Mouse (Mus musculus) midbrain, embryonic 11.5 days (tissue): ENCODE measurements around the gene Snrpd3. TPM values are rescaled to one million over a fixed set of nuclear protein-coding genes. Genes with fewer than 3 reads are reported as not detected.
"Not testable (repeated sequence)": the region's sequence is repeated elsewhere in the genome, so short reads cannot be mapped to it uniquely, and the experiment has no call there.

Experiments used
- ATAC-seq: fragments of 200-750 bp; cut with Nextera tagmentation; 2 replicates; pipeline ENCODE4 v1.8.0; 2017; ENCODE audit warnings: moderate TSS enrichment, moderate library complexity; ENCODE audit not compliant: low FRiP score
- DNase-seq: peaks from one replicate; pipeline ENCODE4 v3.0.0; 2015; ENCODE audit warnings: low spot score; ENCODE audit errors: missing footprints
- H3K27ac ChIP-seq: fragments of 300-500 bp; sonication (generic); 2 replicates; pipeline ENCODE4 v1.5.1; 2014; ENCODE audit warnings: low read depth, low read length
- H3K27me3 ChIP-seq: fragments of 300-500 bp; sonication (generic); 2 replicates; pipeline ENCODE4 v1.6.1; 2014; ENCODE audit warnings: mild to moderate bottlenecking, low read length, moderate library complexity, mixed read lengths; ENCODE audit not compliant: control insufficient read depth, insufficient read depth
- H3K36me3 ChIP-seq: fragments of 300-500 bp; sonication (generic); 2 replicates; pipeline ENCODE4 v1.6.1; 2014; ENCODE audit warnings: mild to moderate bottlenecking, low read length, moderate library complexity, mixed read lengths; ENCODE audit not compliant: control insufficient read depth, insufficient read depth
- H3K4me1 ChIP-seq: fragments of 300-500 bp; sonication (generic); 2 replicates; pipeline ENCODE4 v1.6.1; 2014; ENCODE audit warnings: low read length; ENCODE audit not compliant: control insufficient read depth, insufficient read depth
- H3K4me2 ChIP-seq: fragments of 300-500 bp; sonication (generic); 2 replicates; pipeline ENCODE4 v1.6.1; 2014; ENCODE audit warnings: mild to moderate bottlenecking, moderate library complexity
- H3K4me3 ChIP-seq: fragments of 300-500 bp; sonication (generic); 2 replicates; pipeline ENCODE4 v1.5.1; 2014; ENCODE audit warnings: low read depth, low read length
- H3K9ac ChIP-seq: fragments of 300-500 bp; sonication (generic); 2 replicates; pipeline ENCODE4 v1.6.1; 2014; ENCODE audit warnings: low read length
- H3K9me3 ChIP-seq: fragments of 300-500 bp; sonication (generic); 2 replicates; pipeline ENCODE4 v1.6.1; 2016; ENCODE audit warnings: low read length; ENCODE audit not compliant: control insufficient read depth
- WGBS: fragments of 180-500 bp; shearing (Covaris S2); extraction: QIAGEN DNeasy Blood & Tissue Kit; methylation state at CpG from one replicate; pipeline ENCODE4 v1.1.7; 2014; 5-methylcytosine and 5-hydroxymethylcytosine counted together
- polyA plus RNA-seq: library from polyadenylated mRNA; unstranded; fragments of >200 nt; fragmentation: Nextera tagmentation; extraction: Ambion mirVana; gene quantifications from 2 replicates; pipeline ENCODE4 v1.2.1, GENCODE M21; 2014

The Snrpd3 gene
- polyA plus RNA-seq = 199 and 208 TPM in 2 replicates

DNA sequence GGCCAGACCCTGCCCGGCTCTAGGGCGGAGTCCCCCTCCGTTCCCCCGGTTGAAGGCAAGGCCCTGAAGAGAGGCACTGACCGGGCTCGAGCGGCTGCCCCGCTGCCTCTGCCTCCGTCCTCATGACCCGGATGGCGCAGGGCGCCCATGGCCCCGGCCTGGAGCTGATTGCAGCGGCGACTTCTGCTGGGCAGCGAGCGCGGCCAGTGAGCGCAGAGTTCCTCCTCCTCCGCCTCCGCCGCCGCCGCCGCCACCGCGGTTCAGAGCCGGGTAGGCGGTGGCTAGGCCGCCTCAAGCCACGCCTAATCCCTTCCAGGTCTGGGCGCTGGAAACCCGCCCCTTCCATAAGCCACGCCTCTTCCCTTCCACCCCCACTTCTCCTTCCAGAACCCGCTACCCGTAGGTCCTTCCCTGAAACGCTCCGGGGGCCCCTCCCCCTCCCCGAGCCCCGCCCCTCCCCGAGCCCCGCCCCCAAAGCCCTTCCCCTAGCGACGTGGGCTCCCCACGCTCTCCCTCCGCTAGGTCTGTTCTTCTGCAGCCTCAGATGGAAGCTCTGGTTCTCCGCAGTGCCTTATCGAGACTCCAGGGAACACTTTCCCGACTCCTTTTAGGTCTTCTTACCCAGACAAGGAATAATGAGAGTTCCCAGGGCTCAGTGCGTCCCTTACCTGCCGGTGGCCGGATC, at the start of gene Snrpd3:
TSS of gene Snrpd3 (plus strand) at position 479 of the 685 bp plus-strand sequence.
- H3K4me3 ChIP-seq = peak within 1 kb of the TSS; percentile 71
- H3K4me2 ChIP-seq = peak within 1 kb of the TSS; percentile 69
- ATAC-seq (peak; percentile 96), DNase-seq (peak; percentile 99)
- H3K9me3 ChIP-seq = no peaks in the 10 kb centered on the region
- H3K9ac ChIP-seq = peak within 1 kb of the TSS; percentile 76
- H3K27me3 ChIP-seq = no peaks in the 10 kb centered on the region
- H3K27ac ChIP-seq = peak within 1 kb of the TSS; percentile 92
- under 1% methylated on average over 52 of the region's 52 CpGs for WGBS
- H3K36me3 ChIP-seq = peaks cover 4% of the 10 kb centered on the region
- peaks cover 14% of the 10 kb centered on the region for H3K4me1 ChIP-seq

DNA sequence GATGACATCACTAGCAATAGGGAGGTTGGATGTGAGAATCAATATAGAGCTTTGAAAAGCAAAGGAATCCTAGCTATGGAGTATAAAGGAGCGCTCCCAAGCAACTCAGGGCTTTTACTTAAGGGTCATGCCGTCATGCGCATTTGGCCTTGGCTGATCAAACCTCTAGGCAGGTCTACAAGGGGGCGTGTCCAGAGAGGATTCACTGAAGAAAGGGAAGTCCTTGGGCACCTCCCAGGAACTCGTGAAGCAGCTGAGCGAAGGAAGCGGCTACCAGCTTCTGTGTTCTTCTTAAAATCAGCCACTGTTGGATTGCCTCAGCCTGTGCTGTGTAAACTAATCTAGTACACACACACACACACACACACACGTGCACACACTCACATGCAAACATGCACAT, 43.9 kb upstream of the Snrpd3 start:
- H3K4me1 ChIP-seq = no peaks in the 10 kb centered on the region
- H3K9me3 ChIP-seq = no peaks in the 10 kb centered on the region
- peak; percentile 41 for DNase-seq
- 70% methylated on average over 8 of the region's 8 CpGs for WGBS
- H3K4me3 ChIP-seq = no peak overlapping the region
- no peak overlapping the region for H3K4me2 ChIP-seq
- H3K27ac ChIP-seq = no peak overlapping the region
- no peak for ATAC-seq
- no peaks in the 10 kb centered on the region for H3K36me3 ChIP-seq
- H3K9ac ChIP-seq = no peak overlapping the region
- H3K27me3 ChIP-seq = no peaks in the 10 kb centered on the region

DNA sequence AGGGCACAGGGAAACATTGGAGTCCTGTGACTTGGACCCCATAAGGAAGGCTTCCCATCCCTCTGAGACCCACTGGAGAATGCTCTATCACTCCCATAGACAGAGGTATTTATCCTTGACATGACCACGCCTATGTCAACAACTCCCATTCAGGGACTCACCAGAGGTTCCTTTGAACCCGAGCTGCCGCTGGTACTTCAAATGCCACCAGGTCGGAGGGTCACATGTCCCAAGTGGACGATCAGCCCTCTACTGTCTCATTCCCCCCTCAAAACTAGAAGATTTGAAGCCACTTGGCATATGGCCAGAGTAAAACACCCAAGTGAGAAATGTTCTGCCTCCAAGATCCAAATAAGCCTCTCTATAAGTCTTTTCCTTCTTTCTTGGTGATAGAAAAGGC, 42.8 kb upstream of the Snrpd3 start:
- no peaks in the 10 kb centered on the region for H3K4me1 ChIP-seq
- 35% methylated on average over 5 of the region's 5 CpGs for WGBS
- peak; percentile 83 for DNase-seq

DNA sequence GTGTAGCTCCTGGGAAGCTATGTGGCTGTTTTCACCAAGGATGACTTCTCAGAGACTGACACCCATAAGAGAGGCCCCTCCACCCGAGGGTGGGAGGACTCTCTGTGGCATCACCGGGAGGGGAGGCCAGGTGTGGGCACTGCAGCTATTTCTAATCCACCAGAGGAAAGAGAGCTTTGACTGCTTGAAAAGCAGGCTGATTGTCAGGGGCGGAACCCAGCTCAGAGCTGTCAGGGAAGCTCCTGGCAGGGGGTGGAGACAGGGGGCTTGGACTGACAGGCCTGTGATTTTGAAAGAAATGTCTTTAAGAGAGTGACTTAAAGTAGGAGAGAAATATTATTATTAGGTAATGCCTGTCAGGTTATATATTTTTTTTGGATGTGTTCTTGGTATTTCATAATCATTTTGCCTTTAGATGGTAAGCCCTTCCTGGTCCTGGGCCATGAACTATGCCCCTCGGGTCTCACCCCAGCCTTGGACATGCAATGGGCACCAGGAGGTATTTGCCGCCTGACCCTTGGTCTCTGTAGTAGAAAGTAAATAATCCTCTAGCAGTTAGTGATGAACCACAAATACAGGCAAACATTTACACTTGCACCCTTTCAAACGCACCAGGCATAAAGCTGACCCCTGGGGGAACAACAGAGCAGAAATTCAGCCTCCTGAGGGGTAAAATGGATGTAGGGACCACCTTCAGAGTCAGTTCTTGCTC, 42.1 kb upstream of the Snrpd3 start:
- not testable (repeated sequence) for H3K4me2 ChIP-seq, H3K9ac ChIP-seq, H3K27me3 ChIP-seq, DNase-seq, H3K36me3 ChIP-seq, ATAC-seq, H3K4me3 ChIP-seq, H3K27ac ChIP-seq, H3K9me3 ChIP-seq, H3K4me1 ChIP-seq
- WGBS = 20% methylated on average over 5 of the region's 6 CpGs

More for the DNA sequence above, 42.8 kb upstream of the Snrpd3 start:
- H3K27me3 ChIP-seq = no peaks in the 10 kb centered on the region
- no peak overlapping the region for H3K27ac ChIP-seq
- no peaks in the 10 kb centered on the region for H3K36me3 ChIP-seq
- no peak overlapping the region for H3K9ac ChIP-seq
- no peak for ATAC-seq
- H3K9me3 ChIP-seq = no peaks in the 10 kb centered on the region
- no peak overlapping the region for H3K4me3 ChIP-seq
- no peak overlapping the region for H3K4me2 ChIP-seq

DNA sequence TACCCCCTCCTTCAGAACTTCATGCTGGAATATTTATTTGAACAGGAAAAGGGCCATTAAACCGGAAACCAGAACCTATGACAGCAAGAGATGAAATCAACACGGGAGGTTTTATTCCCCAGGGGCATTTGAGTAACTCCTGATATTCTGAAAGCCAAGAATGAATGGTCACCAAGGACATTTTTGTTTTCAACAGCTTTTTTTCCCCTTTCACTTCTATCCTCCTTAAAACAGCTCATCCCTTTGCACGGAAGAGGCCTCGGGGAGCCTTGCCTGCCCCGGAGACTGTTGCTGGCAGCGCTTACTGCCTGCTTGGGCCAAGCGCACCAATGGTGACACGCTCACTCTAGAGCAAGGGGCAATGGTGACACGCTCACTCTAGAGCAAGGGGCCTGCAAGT, 40.3 kb upstream of the Snrpd3 start:
- H3K4me2 ChIP-seq = no peak overlapping the region
- H3K4me1 ChIP-seq = no peaks in the 10 kb centered on the region
- no peaks in the 10 kb centered on the region for H3K27me3 ChIP-seq
- H3K27ac ChIP-seq = no peak overlapping the region
- no peak for ATAC-seq
- no peak for DNase-seq
- no peak overlapping the region for H3K4me3 ChIP-seq
- no peaks in the 10 kb centered on the region for H3K9me3 ChIP-seq
- 82% methylated on average over 9 of the region's 9 CpGs for WGBS
- no peaks in the 10 kb centered on the region for H3K36me3 ChIP-seq
- no peak overlapping the region for H3K9ac ChIP-seq

GRCm38 (mm10) chr10:75479955-75480354, 37.4 kb upstream of the Snrpd3 start:
- Histone ChIP-seq H3K9me3 (no peaks in the 10 kb centered on the region), H3K27me3 (no peaks in the 10 kb centered on the region), H3K4me3 (no peak overlapping the region), H3K9ac (no peak overlapping the region), H3K36me3 (no peaks in the 10 kb centered on the region), H3K4me2 (no peak overlapping the region), H3K4me1 (no peaks in the 10 kb centered on the region), H3K27ac (no peak overlapping the region)
- WGBS = 85% methylated on average over 2 of the region's 2 CpGs
- DNase-seq (peak; percentile 71), ATAC-seq (no peak)

- 85% methylated on average over 4 of the region's 4 CpGs for WGBS
- peak; percentile 39 for DNase-seq
- no peaks in the 10 kb centered on the region for H3K4me1 ChIP-seq
- no peak overlapping the region for H3K27ac ChIP-seq
- H3K4me3 ChIP-seq = no peak overlapping the region
- no peaks in the 10 kb centered on the region for H3K9me3 ChIP-seq
- no peaks in the 10 kb centered on the region for H3K36me3 ChIP-seq
- H3K4me2 ChIP-seq = no peak overlapping the region
- no peak for ATAC-seq
- H3K27me3 ChIP-seq = no peaks in the 10 kb centered on the region
- H3K9ac ChIP-seq = no peak overlapping the region
Measured at GRCm38 (mm10) chr10:75481703-75482102, 35.6 kb upstream of the Snrpd3 start.

GRCm38 (mm10) chr10:75482271-75482670, 35.1 kb upstream of the Snrpd3 start:
- peak; percentile 45 for DNase-seq
- no peaks in the 10 kb centered on the region for H3K27me3 ChIP-seq
- no peak overlapping the region for H3K4me3 ChIP-seq
- WGBS = 93% methylated on average over 5 of the region's 5 CpGs
- ATAC-seq = no peak
- no peak overlapping the region for H3K27ac ChIP-seq
- H3K9ac ChIP-seq = no peak overlapping the region
- no peaks in the 10 kb centered on the region for H3K4me1 ChIP-seq
- no peaks in the 10 kb centered on the region for H3K9me3 ChIP-seq
- no peak overlapping the region for H3K4me2 ChIP-seq
- H3K36me3 ChIP-seq = no peaks in the 10 kb centered on the region

- WGBS = 86% methylated on average over 11 of the region's 11 CpGs
- Histone ChIP-seq H3K27ac (no peak overlapping the region), H3K36me3 (no peaks in the 10 kb centered on the region), H3K9me3 (no peaks in the 10 kb centered on the region), H3K4me3 (no peak overlapping the region), H3K4me1 (no peaks in the 10 kb centered on the region), H3K9ac (no peak overlapping the region), H3K27me3 (no peaks in the 10 kb centered on the region), H3K4me2 (no peak overlapping the region)
- no peak for ATAC-seq
- no peak for DNase-seq
Measured at GRCm38 (mm10) chr10:75482919-75483483, 34.4 kb upstream of the Snrpd3 start.
